Mouse (Mus musculus) erythroblast, embryonic 14.5 days (primary cell): ENCODE data around the gene Ptrhd1. TPM values are rescaled to one million over a fixed set of nuclear protein-coding genes. Genes with fewer than 3 reads are reported as not detected.
"Not testable (repeated sequence)": the region's sequence is repeated elsewhere in the genome, so short reads cannot be mapped to it uniquely, and the experiment has no call there.

Source experiments
- H3K27me3 ChIP-seq: 2 replicates; pipeline ENCODE4 v1.6.1; 2012; ENCODE audit warnings: inconsistent platforms; ENCODE audit not compliant: control insufficient read depth
- H3K36me3 ChIP-seq: 2 replicates; pipeline ENCODE4 v1.6.1; 2012; ENCODE audit warnings: mild to moderate bottlenecking, inconsistent platforms; ENCODE audit not compliant: control insufficient read depth
- H3K4me1 ChIP-seq: 2 replicates; pipeline ENCODE4 v1.6.1; 2012; ENCODE audit warnings: inconsistent platforms; ENCODE audit not compliant: control insufficient read depth
- H3K4me3 ChIP-seq: replicated peaks from 2 replicates; pipeline ENCODE3; 2012; ENCODE audit warnings: moderate library complexity, mild to moderate bottlenecking, inconsistent platforms
- H3K9me3 ChIP-seq: 2 replicates; pipeline ENCODE4 v1.6.1; 2012; ENCODE audit warnings: low read length, inconsistent platforms, mixed read lengths; ENCODE audit not compliant: control insufficient read depth
- GATA1 ChIP-seq: IDR thresholded peaks from 2 replicates; pipeline ENCODE4 v1.6.1; 2012; ENCODE audit warnings: low read length, inconsistent platforms, mixed read lengths
- TAL1 ChIP-seq: IDR thresholded peaks from 3 replicates; pipeline ENCODE4 v1.6.1; 2012; ENCODE audit warnings: low read length, inconsistent platforms, mixed read lengths
- polyA plus RNA-seq: library from polyadenylated mRNA; stranded (reverse); fragments of >175 nt; gene quantifications from 2 replicates; pipeline ENCODE4 v1.2.3, GENCODE M21; 2012

Ptrhd1 gene
- polyA plus RNA-seq, 1 experiment, result 0.12 TPM

- no peaks in the 10 kb centered on the region for H3K27me3 ChIP-seq
- peaks cover 34% of the 10 kb centered on the region for H3K4me1 ChIP-seq
- peak overlapping the region; percentile 93 for H3K4me3 ChIP-seq
- TF ChIP-seq GATA1, result no peak
- H3K36me3 ChIP-seq, result peaks cover 44% of the 10 kb centered on the region
- no peaks in the 10 kb centered on the region for H3K9me3 ChIP-seq
These were observed 1.1 kb upstream of the Ptrhd1 start for GRCm38 (mm10) chr12:4232777-4233176.

GRCm38 (mm10) chr12:4237481-4237880 lies 3.7 kb downstream of the Ptrhd1 start:
- H3K27me3 ChIP-seq, result no peaks in the 10 kb centered on the region
- peaks cover 21% of the 10 kb centered on the region for H3K4me1 ChIP-seq
- no peaks in the 10 kb centered on the region for H3K9me3 ChIP-seq
- no peak overlapping the region for H3K4me3 ChIP-seq
- peaks cover 3% of the 10 kb centered on the region; the same call in 1 of the 2 replicates for H3K36me3 ChIP-seq
- TF ChIP-seq TAL1 (no peak), GATA1 (no peak)

- not testable (repeated sequence) for H3K4me1 ChIP-seq, H3K9me3 ChIP-seq, H3K36me3 ChIP-seq, H3K4me3 ChIP-seq, H3K27me3 ChIP-seq
These were observed 6.5 kb downstream of the Ptrhd1 start for GRCm38 (mm10) chr12:4240281-4240680.

GRCm38 (mm10) chr12:4243805-4244204 lies 10.0 kb downstream of the Ptrhd1 start:
- no peaks in the 10 kb centered on the region for H3K27me3 ChIP-seq
- no peaks in the 10 kb centered on the region for H3K36me3 ChIP-seq
- no peaks in the 10 kb centered on the region for H3K9me3 ChIP-seq
- no peak overlapping the region for H3K4me3 ChIP-seq
- no peaks in the 10 kb centered on the region for H3K4me1 ChIP-seq
- TF ChIP-seq GATA1 (no peak), TAL1 (no peak)

GRCm38 (mm10) chr12:4245742-4246141 lies 11.9 kb downstream of the Ptrhd1 start:
- Histone ChIP-seq H3K36me3 (no peaks in the 10 kb centered on the region), H3K27me3 (no peaks in the 10 kb centered on the region), H3K9me3 (no peaks in the 10 kb centered on the region), H3K4me3 (no peak overlapping the region), H3K4me1 (no peaks in the 10 kb centered on the region)
- TF ChIP-seq TAL1 (no peak), GATA1 (no peak)

- Histone ChIP-seq H3K27me3 (no peaks in the 10 kb centered on the region), H3K9me3 (no peaks in the 10 kb centered on the region), H3K36me3 (no peaks in the 10 kb centered on the region), H3K4me3 (no peak overlapping the region), H3K4me1 (peaks cover 18% of the 10 kb centered on the region)
- TF ChIP-seq GATA1 (no peak), TAL1 (no peak)
These were observed 16.0 kb downstream of the Ptrhd1 start for GRCm38 (mm10) chr12:4249786-4250185.

- H3K4me3 ChIP-seq, result peak overlapping the region; percentile 0
- no peaks in the 10 kb centered on the region for H3K36me3 ChIP-seq
These were observed 19.2 kb downstream of the Ptrhd1 start for GRCm38 (mm10) chr12:4252742-4253655.

GRCm38 (mm10) chr12:4267765-4268164 lies 33.9 kb downstream of the Ptrhd1 start:
- H3K9me3 ChIP-seq, result no peaks in the 10 kb centered on the region
- H3K27me3 ChIP-seq, result no peaks in the 10 kb centered on the region
- no peak overlapping the region for H3K4me3 ChIP-seq
- TF ChIP-seq TAL1 (no peak), GATA1 (no peak)
- H3K4me1 ChIP-seq, result no peaks in the 10 kb centered on the region
- H3K36me3 ChIP-seq, result peaks cover 2% of the 10 kb centered on the region; the same call in 1 of the 2 replicates

More at GRCm38 (mm10) chr12:4252742-4253655, 19.2 kb downstream of the Ptrhd1 start:
- Histone ChIP-seq H3K4me1 (peaks cover 18% of the 10 kb centered on the region), H3K9me3 (no peaks in the 10 kb centered on the region), H3K27me3 (no peaks in the 10 kb centered on the region)
- TF ChIP-seq TAL1 (peak; percentile 47), GATA1 (peak; percentile 17; the same call in 1 of the 2 replicates)

GRCm38 (mm10) chr12:4271078-4271477 lies 37.3 kb downstream of the Ptrhd1 start:
- Histone ChIP-seq H3K27me3 (no peaks in the 10 kb centered on the region), H3K4me3 (no peak overlapping the region), H3K4me1 (no peaks in the 10 kb centered on the region), H3K36me3 (peaks cover 2% of the 10 kb centered on the region; the same call in 1 of the 2 replicates), H3K9me3 (no peaks in the 10 kb centered on the region)
- TF ChIP-seq GATA1 (no peak), TAL1 (no peak)
